Mouse (Mus musculus) brain, embryonic 14.5 days (tissue): ENCODE results near the gene Best3.

Experiments used
- CTCF ChIP-seq: fragments of 200-500 bp; IDR thresholded peaks from 2 replicates; pipeline ENCODE4 v1.5.1; 2012; ENCODE audit warnings: inconsistent platforms, mild to moderate bottlenecking, moderate library complexity, borderline replicate concordance; ENCODE audit not compliant: insufficient read depth, insufficient read length; ENCODE audit errors: extremely low read depth
- POLR2A ChIP-seq: fragments of 200-500 bp; IDR thresholded peaks from 2 replicates; pipeline ENCODE4 v1.6.1; 2012; ENCODE audit warnings: mild to moderate bottlenecking, inconsistent platforms, borderline replicate concordance; ENCODE audit not compliant: poor library complexity, insufficient read depth, insufficient read length, severe bottlenecking; ENCODE audit errors: extremely low read depth

- TF ChIP-seq CTCF (no peak), POLR2A (no peak)
Observed at GRCm38 (mm10) chr10:117031160-117031559, 45.0 kb downstream of the Best3 start.
